Mouse (Mus musculus) cerebellum, adult 2 months (tissue): ENCODE results near the gene Eda. TPM values are rescaled to one million over a fixed set of nuclear protein-coding genes. Genes with fewer than 3 reads are reported as not detected.

ENCODE experiments used
- DNase-seq, 2 experiments: peaks; one replicate each; pipeline ENCODE4 v3.0.0; 2021
- H3K27ac ChIP-seq: fragments of 200-500 bp; 2 replicates; pipeline ENCODE4 v1.5.1; 2012; ENCODE audit warnings: low read length, control low read depth, inconsistent platforms; ENCODE audit not compliant: insufficient read depth
- H3K27me3 ChIP-seq: fragments of 200-500 bp; 2 replicates; pipeline ENCODE4 v1.6.1; 2012; ENCODE audit warnings: inconsistent platforms, mild to moderate bottlenecking, low read length, moderate library complexity; ENCODE audit not compliant: control insufficient read depth, insufficient read depth
- H3K4me1 ChIP-seq: fragments of 200-500 bp; 2 replicates; pipeline ENCODE4 v1.6.1; 2011; ENCODE audit warnings: low read length; ENCODE audit not compliant: control insufficient read depth, insufficient read depth
- H3K4me3 ChIP-seq: fragments of 200-500 bp; replicated peaks from 2 replicates; pipeline ENCODE3; 2011; ENCODE audit warnings: mild to moderate bottlenecking, low read depth, low read length, control low read depth; ENCODE audit not compliant: insufficient read depth
- CTCF ChIP-seq: fragments of 200-500 bp; IDR thresholded peaks from 2 replicates; pipeline ENCODE4 v1.5.1; 2011; ENCODE audit warnings: low read depth, mild to moderate bottlenecking, control low read depth, low read length, moderate library complexity, borderline replicate concordance; ENCODE audit not compliant: insufficient read depth
- POLR2A ChIP-seq: fragments of 200-500 bp; IDR thresholded peaks from 2 replicates; pipeline ENCODE4 v1.6.1; 2011; ENCODE audit warnings: low read length, control low read depth, borderline replicate concordance; ENCODE audit not compliant: insufficient read depth
- WGBS: fragments of 180-500 bp; shearing (Covaris S2); methylation state at CpG from one replicate; pipeline ENCODE4 v1.1.7; 2018; 5-methylcytosine and 5-hydroxymethylcytosine counted together
- polyA plus RNA-seq: library from polyadenylated mRNA; depleted of rRNA; stranded (reverse); fragments of >200 nt; gene quantifications from 2 replicates; pipeline ENCODE4 v1.2.3, GENCODE M21; 2012

Eda gene
- polyA plus RNA-seq, 1 experiment, result 1.3 TPM

DNA sequence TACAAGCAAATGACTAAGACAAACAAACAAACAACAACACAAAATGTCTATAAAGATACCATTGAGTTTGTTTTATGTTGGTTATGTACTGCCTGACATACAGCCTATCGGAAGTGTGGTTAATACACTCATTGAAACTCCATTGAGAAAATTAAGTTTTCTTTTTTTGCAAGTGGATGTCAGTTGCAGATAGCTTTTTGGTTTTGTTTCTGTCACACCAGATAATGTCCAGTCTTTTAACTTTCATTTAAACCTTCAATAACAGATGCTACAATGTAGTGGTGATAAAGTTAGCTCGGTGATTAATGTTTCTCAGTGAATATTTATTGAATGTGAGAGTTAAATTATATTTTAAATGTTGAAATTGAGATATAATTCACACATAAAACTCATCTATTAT, 23.9 kb downstream of the Eda start:
- no peak for DNase-seq
- H3K4me1 ChIP-seq, result no peaks in the 10 kb centered on the region
- 96% methylated on average over 2 of the region's 2 CpGs for WGBS
- TF ChIP-seq POLR2A, result no peak
- TF ChIP-seq CTCF, result no peak
- no peak overlapping the region for H3K27ac ChIP-seq
- no peaks in the 10 kb centered on the region for H3K27me3 ChIP-seq
- no peak overlapping the region for H3K4me3 ChIP-seq

DNA sequence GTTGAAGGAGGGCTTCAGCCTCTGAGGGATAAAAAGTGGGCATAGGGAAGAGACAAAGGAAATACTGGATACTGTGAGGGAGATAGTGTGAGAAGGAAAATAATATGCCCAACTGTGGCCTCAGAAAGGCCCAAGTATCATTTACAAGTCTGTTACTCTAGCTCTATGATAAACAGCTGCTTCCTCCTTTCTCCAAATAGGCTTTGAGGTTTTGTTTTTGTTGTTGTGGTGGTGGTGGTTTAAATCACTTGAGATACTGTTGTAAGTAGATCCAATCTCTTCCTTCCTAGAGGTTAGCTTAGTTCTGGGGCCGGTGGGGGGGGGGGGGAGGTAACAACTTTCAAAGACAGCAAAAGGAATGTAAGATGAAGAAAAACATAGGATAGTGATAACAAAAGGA, 143.0 kb downstream of the Eda start:
- WGBS, result 44% methylated on average over 1 of the region's 1 CpGs
- Histone ChIP-seq H3K27me3 (no peaks in the 10 kb centered on the region), H3K27ac (no peak overlapping the region), H3K4me1 (no peaks in the 10 kb centered on the region), H3K4me3 (no peak overlapping the region)
- TF ChIP-seq CTCF (no peak), POLR2A (no peak)
- DNase-seq, result no peak

DNA sequence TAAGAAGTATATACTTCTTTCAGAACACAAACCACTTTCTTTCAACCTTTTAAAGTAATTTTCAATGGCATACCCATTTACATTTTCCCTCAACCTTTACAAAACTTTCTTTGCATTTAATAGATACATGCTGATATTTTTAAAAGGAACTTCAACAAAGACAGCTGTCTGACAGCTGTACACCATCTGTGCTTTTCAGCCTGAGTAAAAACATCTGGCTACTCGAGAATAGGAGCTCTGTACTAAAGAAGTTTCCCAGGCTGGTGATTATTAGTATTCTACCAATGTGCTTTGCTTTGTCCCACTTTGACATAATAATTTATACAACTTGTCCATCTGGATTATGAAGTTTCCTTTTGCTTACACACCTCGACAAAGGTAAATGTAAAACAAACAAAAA, 219.9 kb downstream of the Eda start:
- TF ChIP-seq CTCF, result no peak
- no peak for TF ChIP-seq POLR2A
- WGBS, result 38% methylated on average over 2 of the region's 2 CpGs
- H3K27me3 ChIP-seq, result no peaks in the 10 kb centered on the region

DNA sequence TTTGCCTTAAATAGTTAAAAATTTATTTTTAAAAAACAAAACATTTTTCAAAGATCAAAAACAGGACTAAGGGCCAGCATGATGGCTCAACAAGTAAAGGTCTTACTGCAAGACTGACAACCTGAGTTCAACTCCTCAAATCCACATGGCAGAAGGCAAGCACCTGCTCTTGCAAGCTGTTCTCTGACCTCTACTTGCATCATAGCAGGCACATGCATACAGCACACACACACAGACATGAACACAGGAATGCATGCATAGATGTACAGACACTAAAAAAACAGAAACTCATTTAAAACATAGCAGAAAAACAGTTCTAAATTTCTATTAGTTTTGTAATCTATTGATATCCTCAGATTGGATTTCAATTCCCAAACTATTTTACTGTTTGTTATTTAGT, 338.2 kb downstream of the Eda start:
- no peak overlapping the region for H3K27ac ChIP-seq
- DNase-seq, result no peak
- H3K4me1 ChIP-seq, result no peaks in the 10 kb centered on the region
- TF ChIP-seq POLR2A, result no peak
- no peak for TF ChIP-seq CTCF
- H3K4me3 ChIP-seq, result no peak overlapping the region
- no peaks in the 10 kb centered on the region for H3K27me3 ChIP-seq

More for the DNA sequence above, 219.9 kb downstream of the Eda start:
- H3K4me3 ChIP-seq, result no peak overlapping the region
- H3K4me1 ChIP-seq, result no peaks in the 10 kb centered on the region
- no peak overlapping the region for H3K27ac ChIP-seq
- no peak for DNase-seq

DNA sequence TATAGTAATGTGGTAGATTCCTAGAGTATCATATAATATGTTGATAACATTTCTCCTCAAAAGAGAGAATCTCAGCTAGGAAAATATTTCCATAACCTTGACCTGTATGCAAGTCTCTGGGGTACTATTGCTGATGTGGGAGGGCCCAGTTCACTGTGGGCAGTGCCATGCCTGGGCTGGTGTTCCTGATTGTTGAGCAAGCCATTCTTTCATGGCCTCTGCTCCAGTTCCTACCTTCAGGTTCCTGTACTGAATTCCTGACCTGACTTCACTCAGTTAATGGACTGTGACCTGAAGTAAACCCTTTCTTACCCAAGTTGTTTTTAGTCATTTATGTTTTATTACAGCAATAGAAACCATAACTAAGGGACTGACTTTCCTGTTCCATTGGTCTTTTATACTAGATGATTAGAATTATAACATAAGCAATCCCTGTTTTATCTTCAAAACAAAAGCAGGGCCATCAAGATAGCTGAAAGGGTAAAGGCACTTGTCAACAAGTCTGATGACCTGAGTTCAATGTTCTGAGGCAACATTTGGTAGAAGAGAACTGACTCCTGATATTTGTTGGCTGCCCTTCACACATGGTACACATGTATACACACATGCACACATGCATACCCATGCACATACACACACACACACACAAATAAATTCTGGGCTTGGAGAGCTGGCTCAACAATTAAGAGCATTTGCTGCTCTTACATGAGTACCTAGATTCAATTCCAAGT, 338.9 kb downstream of the Eda start:
- TF ChIP-seq POLR2A, result no peak
- TF ChIP-seq CTCF, result no peak
- no peak for DNase-seq
- no peaks in the 10 kb centered on the region for H3K4me1 ChIP-seq
- H3K27me3 ChIP-seq, result no peaks in the 10 kb centered on the region
- H3K4me3 ChIP-seq, result no peak overlapping the region
- no peak overlapping the region for H3K27ac ChIP-seq

DNA sequence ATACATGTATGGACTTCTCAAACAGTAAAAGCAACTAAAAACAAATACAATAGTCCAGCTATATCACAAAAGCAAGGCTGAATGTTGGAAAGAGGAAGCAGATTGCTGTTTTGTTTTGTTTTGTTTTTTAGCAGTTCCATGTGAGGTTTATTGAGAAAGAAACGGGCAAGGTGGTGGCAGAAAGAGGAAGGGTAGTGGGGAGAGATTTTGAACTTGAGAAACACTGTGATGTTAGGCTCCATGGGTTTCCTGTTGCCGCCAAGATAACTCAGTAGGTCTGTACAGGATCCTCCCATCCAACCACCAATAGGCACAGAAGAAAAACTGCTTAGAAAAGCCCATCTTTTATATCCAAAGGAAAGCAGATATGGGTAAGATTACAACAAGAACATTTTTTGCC, 365.3 kb downstream of the Eda start:
- Histone ChIP-seq H3K27ac (no peak overlapping the region), H3K4me3 (no peak overlapping the region), H3K4me1 (no peaks in the 10 kb centered on the region), H3K27me3 (no peaks in the 10 kb centered on the region)
- WGBS, result 80% methylated on average over 2 of the region's 2 CpGs
- no peak for TF ChIP-seq POLR2A
- TF ChIP-seq CTCF, result no peak
- no peak for DNase-seq

DNA sequence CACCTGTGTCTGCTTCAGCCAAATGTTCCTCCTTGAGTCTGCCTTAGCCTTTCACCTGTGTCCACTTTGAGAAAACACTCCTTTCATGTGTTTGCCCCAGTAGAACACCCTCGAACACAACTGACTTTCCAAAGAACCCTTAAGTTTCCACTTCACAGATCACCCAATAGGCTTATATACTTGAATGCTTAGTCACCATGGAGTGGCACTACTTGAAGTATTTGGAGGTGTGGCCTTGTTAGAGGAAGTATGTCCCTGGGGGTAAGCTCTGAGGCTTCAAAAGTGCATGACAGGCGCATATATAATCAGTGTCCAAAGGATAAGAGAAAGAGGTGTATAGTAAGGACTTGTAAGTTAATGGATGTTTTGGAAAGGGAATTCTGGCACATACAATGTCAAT, 369.0 kb downstream of the Eda start:
- Histone ChIP-seq H3K4me3 (no peak overlapping the region), H3K27me3 (no peaks in the 10 kb centered on the region), H3K27ac (no peak overlapping the region), H3K4me1 (no peaks in the 10 kb centered on the region)
- WGBS, result 83% methylated on average over 2 of the region's 2 CpGs
- no peak for DNase-seq
- TF ChIP-seq CTCF (no peak), POLR2A (no peak)

DNA sequence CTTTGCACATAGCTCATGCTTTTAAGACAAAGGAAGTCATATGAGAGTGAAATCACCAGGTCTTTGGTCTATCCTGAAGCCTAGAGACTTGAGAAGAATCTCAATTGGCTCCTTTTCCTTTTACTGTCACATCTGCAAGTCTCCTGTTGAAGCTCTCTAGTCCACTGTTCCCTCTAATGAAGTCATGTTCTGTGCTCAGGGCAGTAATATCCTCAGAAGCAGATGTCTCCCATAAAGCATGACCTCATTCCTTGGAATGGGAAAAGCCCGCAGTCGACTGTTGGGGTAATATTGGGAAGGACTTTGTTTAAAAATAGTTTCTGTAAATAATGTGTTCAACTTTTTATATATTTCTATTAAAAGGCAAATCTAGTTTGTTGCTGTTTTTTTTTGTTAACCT, 381.6 kb downstream of the Eda start:
- H3K27me3 ChIP-seq, result no peaks in the 10 kb centered on the region
- TF ChIP-seq CTCF (no peak), POLR2A (no peak)
- H3K4me3 ChIP-seq, result no peak overlapping the region
- 96% methylated on average over 2 of the region's 2 CpGs for WGBS
- H3K27ac ChIP-seq, result no peak overlapping the region
- no peak for DNase-seq
- no peaks in the 10 kb centered on the region for H3K4me1 ChIP-seq

DNA sequence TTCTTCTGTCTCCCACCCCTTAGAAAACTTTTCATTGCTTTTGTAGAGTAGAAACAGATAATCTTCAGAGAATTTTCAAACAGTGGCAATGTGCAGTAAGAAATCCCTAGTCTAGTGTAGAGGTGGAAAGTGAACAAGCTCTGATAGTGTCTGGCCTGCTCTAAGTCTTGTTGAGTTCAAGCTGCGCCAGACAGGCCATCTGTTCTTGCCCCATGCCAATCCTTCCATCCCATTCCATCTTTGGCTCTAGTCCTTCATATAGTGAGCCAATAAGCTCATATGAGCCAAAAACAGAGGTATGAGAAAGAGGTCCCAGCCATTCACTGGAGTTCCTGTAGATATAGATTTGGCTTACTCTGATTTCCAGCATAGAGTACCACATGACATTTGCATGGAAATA, 414.5 kb downstream of the Eda start:
- no peak overlapping the region for H3K27ac ChIP-seq
- 12% methylated on average over 1 of the region's 1 CpGs for WGBS
- no peak for TF ChIP-seq POLR2A
- TF ChIP-seq CTCF, result no peak
- no peaks in the 10 kb centered on the region for H3K4me1 ChIP-seq
- no peaks in the 10 kb centered on the region for H3K27me3 ChIP-seq
- H3K4me3 ChIP-seq, result no peak overlapping the region
- peak; percentile 36 to 66 for DNase-seq
